Mouse (Mus musculus): ENCODE measurements around the gene Elf4. TPM values are rescaled to one million over a fixed set of nuclear protein-coding genes. Genes with fewer than 3 reads are reported as not detected.

Elf4 gene
- polyA plus RNA-seq, 1 experiment from 2014 or later, result 13.0 TPM

GRCm38 (mm10) chrX:48412629-48413028 is 50.3 kb downstream of the Elf4 start:
- ATAC-seq, result no peak

GRCm38 (mm10) chrX:48410388-48410776 is 52.5 kb downstream of the Elf4 start:
- H3K4me1 ChIP-seq (replicated peaks), result no peaks in the 10 kb centered on the region
- ATAC-seq, result no peak
- WGBS, result 24% methylated on average over 7 of the region's 7 CpGs

More at GRCm38 (mm10) chrX:48412629-48413028, 50.3 kb downstream of the Elf4 start:
- H3K36me3 ChIP-seq, result 0 out of 2 replicates have a peak, but pooled peaks cover 4% of the 10 kb centered on the region
- H3K27ac ChIP-seq, result no peak overlapping the region
- no peaks in the 10 kb centered on the region for H3K27me3 ChIP-seq (replicated peaks)
- H3K4me1 ChIP-seq (replicated peaks), result no peaks in the 10 kb centered on the region
- H3K9me3 ChIP-seq, result no peaks in the 10 kb centered on the region
- H3K4me3 ChIP-seq (replicated peaks), result no peak overlapping the region
- H3K4me2 ChIP-seq (replicated peaks), result no peak overlapping the region
- no peak overlapping the region for H3K9ac ChIP-seq
- 76% methylated on average over 6 of the region's 6 CpGs for WGBS

GRCm38 (mm10) chrX:48409611-48410387 is 53.1 kb downstream of the Elf4 start:
- 16% methylated on average over 34 of the region's 36 CpGs for WGBS
- Histone ChIP-seq H3K9ac (peak overlapping the region; percentile 17; the same call in 1 of the 2 replicates), H3K4me2 (replicated peaks) (peak overlapping the region; percentile 60), H3K4me1 (replicated peaks) (no peaks in the 10 kb centered on the region), H3K4me3 (replicated peaks) (peak overlapping the region; percentile 40), H3K36me3 (no peaks in the 10 kb centered on the region), H3K9me3 (no peaks in the 10 kb centered on the region), H3K27me3 (replicated peaks) (no peaks in the 10 kb centered on the region), H3K27ac (0 out of 2 replicates have a peak overlapping the region, but pooled peaks have one; percentile 27)
- ATAC-seq, result peak; percentile 94

More at GRCm38 (mm10) chrX:48410388-48410776, 52.5 kb downstream of the Elf4 start:
- Histone ChIP-seq H3K9me3 (no peaks in the 10 kb centered on the region), H3K27me3 (replicated peaks) (no peaks in the 10 kb centered on the region), H3K36me3 (no peaks in the 10 kb centered on the region), H3K27ac (no peak overlapping the region), H3K4me2 (replicated peaks) (peak overlapping the region; percentile 60; the same call in 1 of the 2 replicates), H3K9ac (no peak overlapping the region), H3K4me3 (replicated peaks) (peak overlapping the region; percentile 40)

- 55% methylated on average over 3 of the region's 3 CpGs for WGBS
- H3K27me3 ChIP-seq (replicated peaks), result no peaks in the 10 kb centered on the region
- 0 out of 2 replicates have a peak, but pooled peaks cover 6% of the 10 kb centered on the region for H3K36me3 ChIP-seq
- H3K27ac ChIP-seq, result no peak overlapping the region
- H3K9ac ChIP-seq, result no peak overlapping the region
- H3K4me2 ChIP-seq (replicated peaks), result no peak overlapping the region
- no peak for ATAC-seq
- H3K9me3 ChIP-seq, result no peaks in the 10 kb centered on the region
- H3K4me3 ChIP-seq (replicated peaks), result no peak overlapping the region
- H3K4me1 ChIP-seq (replicated peaks), result no peaks in the 10 kb centered on the region
Measured at GRCm38 (mm10) chrX:48405141-48405540, 57.8 kb downstream of the Elf4 start.

GRCm38 (mm10) chrX:48399994-48400393 is 62.9 kb downstream of the Elf4 start:
- Histone ChIP-seq H3K4me1 (replicated peaks) (no peaks in the 10 kb centered on the region), H3K27me3 (replicated peaks) (no peaks in the 10 kb centered on the region), H3K4me3 (replicated peaks) (no peak overlapping the region), H3K27ac (no peak overlapping the region), H3K36me3 (0 out of 2 replicates have a peak, but pooled peaks cover 6% of the 10 kb centered on the region), H3K9me3 (no peaks in the 10 kb centered on the region), H3K4me2 (replicated peaks) (no peak overlapping the region), H3K9ac (no peak overlapping the region)
- ATAC-seq, result no peak
- WGBS, result 82% methylated on average over 4 of the region's 4 CpGs

- H3K4me2 ChIP-seq (replicated peaks), result no peak overlapping the region
- 0 out of 2 replicates have a peak, but pooled peaks cover 4% of the 10 kb centered on the region for H3K36me3 ChIP-seq
- no peak for ATAC-seq
- H3K9me3 ChIP-seq, result no peaks in the 10 kb centered on the region
- no peak overlapping the region for H3K27ac ChIP-seq
- 92% methylated on average over 6 of the region's 6 CpGs for WGBS
- no peaks in the 10 kb centered on the region for H3K4me1 ChIP-seq (replicated peaks)
- H3K4me3 ChIP-seq (replicated peaks), result no peak overlapping the region
- no peak overlapping the region for H3K9ac ChIP-seq
- H3K27me3 ChIP-seq (replicated peaks), result no peaks in the 10 kb centered on the region
Measured at GRCm38 (mm10) chrX:48389380-48389779, 73.6 kb downstream of the Elf4 start.

- Histone ChIP-seq H3K9me3 (no peaks in the 10 kb centered on the region), H3K36me3 (0 out of 2 replicates have a peak, but pooled peaks cover 4% of the 10 kb centered on the region), H3K9ac (no peak overlapping the region), H3K4me1 (replicated peaks) (no peaks in the 10 kb centered on the region), H3K4me2 (replicated peaks) (no peak overlapping the region), H3K4me3 (replicated peaks) (no peak overlapping the region), H3K27me3 (replicated peaks) (no peaks in the 10 kb centered on the region), H3K27ac (no peak overlapping the region)
- WGBS, result 69% methylated on average over 4 of the region's 4 CpGs
- no peak for ATAC-seq
Measured at GRCm38 (mm10) chrX:48385927-48386326, 77.0 kb downstream of the Elf4 start.

- Histone ChIP-seq H3K4me2 (replicated peaks) (no peak overlapping the region), H3K9ac (no peak overlapping the region), H3K4me1 (replicated peaks) (no peaks in the 10 kb centered on the region), H3K4me3 (replicated peaks) (no peak overlapping the region), H3K27ac (no peak overlapping the region), H3K9me3 (no peaks in the 10 kb centered on the region), H3K36me3 (no peaks in the 10 kb centered on the region), H3K27me3 (replicated peaks) (no peaks in the 10 kb centered on the region)
- no peak for ATAC-seq
- 49% methylated on average over 7 of the region's 7 CpGs for WGBS
Measured at GRCm38 (mm10) chrX:48383643-48384042, 79.3 kb downstream of the Elf4 start.

- no peak overlapping the region for H3K9ac ChIP-seq
- H3K27me3 ChIP-seq (replicated peaks), result no peaks in the 10 kb centered on the region
- ATAC-seq, result no peak
- H3K27ac ChIP-seq, result no peak overlapping the region
- no peak overlapping the region for H3K4me3 ChIP-seq (replicated peaks)
- no peak overlapping the region for H3K4me2 ChIP-seq (replicated peaks)
- 90% methylated on average over 9 of the region's 9 CpGs for WGBS
- H3K36me3 ChIP-seq, result no peaks in the 10 kb centered on the region
- H3K9me3 ChIP-seq, result no peaks in the 10 kb centered on the region
- H3K4me1 ChIP-seq (replicated peaks), result 0 out of 2 replicates have a peak, but pooled peaks cover 3% of the 10 kb centered on the region
Measured at GRCm38 (mm10) chrX:48367841-48368240, 95.1 kb downstream of the Elf4 start.

GRCm38 (mm10) chrX:48365836-48366577 is 96.9 kb downstream of the Elf4 start:
- H3K4me3 ChIP-seq (replicated peaks), result no peak overlapping the region
- no peaks in the 10 kb centered on the region for H3K36me3 ChIP-seq
- 0 out of 2 replicates have a peak, but pooled peaks cover 3% of the 10 kb centered on the region for H3K4me1 ChIP-seq (replicated peaks)
- no peaks in the 10 kb centered on the region for H3K9me3 ChIP-seq
- peak; percentile 89 for ATAC-seq
- H3K4me2 ChIP-seq (replicated peaks), result peak overlapping the region; percentile 11; the same call in 1 of the 2 replicates
- peak overlapping the region; percentile 17; the same call in 1 of the 2 replicates for H3K27ac ChIP-seq
- no peaks in the 10 kb centered on the region for H3K27me3 ChIP-seq (replicated peaks)
- no peak overlapping the region for H3K9ac ChIP-seq
- WGBS, result 41% methylated on average over 15 of the region's 15 CpGs

Measured in intestine, embryonic 15.5 days (tissue).